Mouse (Mus musculus) liver, postnatal 0 days (tissue): ENCODE data around the gene Mall. TPM values are rescaled to one million over a fixed set of nuclear protein-coding genes. Genes with fewer than 3 reads are reported as not detected.
A peak's percentile ranks its signal among the peaks of the same experiment; 100 is the strongest.

Source experiments
- ATAC-seq: fragments of 200-750 bp; cut with Nextera tagmentation; 2 replicates; pipeline ENCODE4 v1.8.0; 2017; ENCODE audit warnings: mild to moderate bottlenecking, moderate library complexity
- DNase-seq: peaks from one replicate; pipeline ENCODE4 v3.0.0-alpha.2; 2016
- H3K27ac ChIP-seq: fragments of 300-500 bp; sonication (generic); 2 replicates; pipeline ENCODE4 v1.5.1; 2014; ENCODE audit warnings: antibody characterized with exemption, moderate library complexity, mild to moderate bottlenecking, low read depth
- H3K27me3 ChIP-seq: fragments of 300-500 bp; sonication (generic); 2 replicates; pipeline ENCODE4 v1.6.1; 2014; ENCODE audit warnings: low read length, control low read depth, mixed read lengths; ENCODE audit not compliant: insufficient read depth
- H3K36me3 ChIP-seq: fragments of 300-500 bp; sonication (generic); replicated peaks from 2 replicates; pipeline ENCODE4 v1.6.1; 2014; ENCODE audit warnings: mild to moderate bottlenecking, control low read depth, low read length, moderate library complexity, mixed read lengths; ENCODE audit not compliant: insufficient read depth
- H3K4me1 ChIP-seq: fragments of 300-500 bp; sonication (generic); 2 replicates; pipeline ENCODE4 v1.6.1; 2014; ENCODE audit warnings: antibody characterized with exemption, mild to moderate bottlenecking, control low read depth; ENCODE audit not compliant: insufficient read depth
- H3K4me2 ChIP-seq: fragments of 300-500 bp; sonication (generic); 2 replicates; pipeline ENCODE4 v1.6.1; 2014; ENCODE audit warnings: low read depth, mild to moderate bottlenecking, low read length, moderate library complexity, mixed read lengths
- H3K4me3 ChIP-seq: fragments of 300-500 bp; sonication (generic); 2 replicates; pipeline ENCODE4 v1.5.1; 2014; ENCODE audit warnings: low read depth, low read length
- H3K9ac ChIP-seq: fragments of 300-500 bp; sonication (generic); replicated peaks from 2 replicates; pipeline ENCODE4 v1.6.1; 2014; ENCODE audit warnings: mild to moderate bottlenecking, moderate library complexity
- H3K9me3 ChIP-seq: fragments of 300-500 bp; sonication (generic); 2 replicates; pipeline ENCODE4 v1.6.1; 2016; ENCODE audit warnings: mild to moderate bottlenecking, control low read depth, low read length, mixed read lengths
- CTCF ChIP-seq: sonication (generic); IDR thresholded peaks from 2 replicates; pipeline ENCODE4 v1.5.1; 2016; ENCODE audit warnings: antibody characterized with exemption, low read depth
- EP300 ChIP-seq: IDR thresholded peaks from 2 replicates; pipeline ENCODE4 v1.6.1; 2016; ENCODE audit warnings: antibody characterized with exemption, low read depth, mild to moderate bottlenecking
- WGBS: fragments of 180-500 bp; shearing (Covaris S2); extraction: QIAGEN DNeasy Blood & Tissue Kit; methylation state at CpG from one replicate; pipeline ENCODE4 v1.1.7; 2014; ENCODE audit not compliant: insufficient replicate concordance; 5-methylcytosine and 5-hydroxymethylcytosine counted together
- polyA plus RNA-seq: library from polyadenylated mRNA; unstranded; fragments of >200 nt; fragmentation: Nextera tagmentation; extraction: Ambion mirVana; gene quantifications from 2 replicates; pipeline ENCODE4 v1.2.1, GENCODE M21; 2015

Gene Mall
- polyA plus RNA-seq, 1 experiment from 2014 or later: 0.05 TPM

- H3K4me3 ChIP-seq: no peak overlapping the region
- no peaks in the 10 kb centered on the region for H3K36me3 ChIP-seq
- no peaks in the 10 kb centered on the region for H3K27me3 ChIP-seq
- no peaks in the 10 kb centered on the region for H3K9me3 ChIP-seq
- no peak overlapping the region for H3K9ac ChIP-seq
- peak; percentile 11; the same call in 1 of the 2 replicates for TF ChIP-seq EP300
- no peak for TF ChIP-seq CTCF
- no peak overlapping the region for H3K4me2 ChIP-seq
- peak; percentile 51 for DNase-seq
- H3K4me1 ChIP-seq: no peaks in the 10 kb centered on the region
- WGBS: 41% methylated on average over 7 of the region's 7 CpGs
- H3K27ac ChIP-seq: no peak overlapping the region
- peak; percentile 78 for ATAC-seq
Observed at GRCm38 (mm10) chr2:127722176-127722892, 7.4 kb downstream of the Mall start.

- Histone ChIP-seq H3K27me3 (no peaks in the 10 kb centered on the region), H3K4me3 (no peak overlapping the region), H3K27ac (no peak overlapping the region), H3K9ac (no peak overlapping the region), H3K4me1 (no peaks in the 10 kb centered on the region), H3K9me3 (no peaks in the 10 kb centered on the region), H3K36me3 (no peaks in the 10 kb centered on the region), H3K4me2 (no peak overlapping the region)
- no peak for ATAC-seq
- 47% methylated on average over 8 of the region's 8 CpGs for whole genome bisulfite sequencing
- no peak for DNase-seq
- TF ChIP-seq EP300: no peak
- TF ChIP-seq CTCF: no peak
Observed at GRCm38 (mm10) chr2:127718839-127719468, 10.8 kb downstream of the Mall start.

GRCm38 (mm10) chr2:127714726-127715125, 15.0 kb downstream of the Mall start:
- 75% methylated on average over 3 of the region's 3 CpGs for WGBS
- no peak for ATAC-seq
- no peaks in the 10 kb centered on the region for H3K4me1 ChIP-seq

GRCm38 (mm10) chr2:127708792-127709191, 20.9 kb downstream of the Mall start:
- DNase-seq: no peak
- TF ChIP-seq EP300 (no peak), CTCF (no peak)
- no peaks in the 10 kb centered on the region for H3K27me3 ChIP-seq
- H3K9ac ChIP-seq: no peak overlapping the region
- no peak overlapping the region for H3K4me3 ChIP-seq
- H3K9me3 ChIP-seq: no peaks in the 10 kb centered on the region
- no peak overlapping the region for H3K27ac ChIP-seq
- ATAC-seq: peak; percentile 87
- no peaks in the 10 kb centered on the region for H3K4me1 ChIP-seq
- WGBS: 79% methylated on average over 3 of the region's 3 CpGs
- no peak overlapping the region for H3K4me2 ChIP-seq
- no peaks in the 10 kb centered on the region for H3K36me3 ChIP-seq

More at GRCm38 (mm10) chr2:127714726-127715125, 15.0 kb downstream of the Mall start:
- no peaks in the 10 kb centered on the region for H3K27me3 ChIP-seq
- H3K4me3 ChIP-seq: no peak overlapping the region
- no peak overlapping the region for H3K4me2 ChIP-seq
- no peaks in the 10 kb centered on the region for H3K36me3 ChIP-seq
- H3K27ac ChIP-seq: no peak overlapping the region
- TF ChIP-seq EP300 (no peak), CTCF (no peak)
- H3K9me3 ChIP-seq: no peaks in the 10 kb centered on the region
- no peak overlapping the region for H3K9ac ChIP-seq
- DNase-seq: no peak

- no peaks in the 10 kb centered on the region for H3K4me1 ChIP-seq
- no peak for DNase-seq
- 61% methylated on average over 3 of the region's 3 CpGs for WGBS
- H3K9me3 ChIP-seq: no peaks in the 10 kb centered on the region
- no peak overlapping the region for H3K4me3 ChIP-seq
- no peak for ATAC-seq
- no peak overlapping the region for H3K27ac ChIP-seq
- TF ChIP-seq EP300 (no peak), CTCF (no peak)
- H3K36me3 ChIP-seq: no peaks in the 10 kb centered on the region
- no peaks in the 10 kb centered on the region for H3K27me3 ChIP-seq
- H3K4me2 ChIP-seq: no peak overlapping the region
- no peak overlapping the region for H3K9ac ChIP-seq
Observed at GRCm38 (mm10) chr2:127708060-127708459, 21.7 kb downstream of the Mall start.

- Histone ChIP-seq H3K4me2 (no peak overlapping the region), H3K4me1 (no peaks in the 10 kb centered on the region), H3K27ac (no peak overlapping the region), H3K4me3 (no peak overlapping the region), H3K9ac (no peak overlapping the region), H3K9me3 (no peaks in the 10 kb centered on the region), H3K36me3 (no peaks in the 10 kb centered on the region), H3K27me3 (no peaks in the 10 kb centered on the region)
- no peak for DNase-seq
- WGBS: 84% methylated on average over 6 of the region's 6 CpGs
- no peak for ATAC-seq
- TF ChIP-seq EP300: no peak
- no peak for TF ChIP-seq CTCF
Observed at GRCm38 (mm10) chr2:127705267-127705666, 24.5 kb downstream of the Mall start.
